In the genomic region with DNA sequence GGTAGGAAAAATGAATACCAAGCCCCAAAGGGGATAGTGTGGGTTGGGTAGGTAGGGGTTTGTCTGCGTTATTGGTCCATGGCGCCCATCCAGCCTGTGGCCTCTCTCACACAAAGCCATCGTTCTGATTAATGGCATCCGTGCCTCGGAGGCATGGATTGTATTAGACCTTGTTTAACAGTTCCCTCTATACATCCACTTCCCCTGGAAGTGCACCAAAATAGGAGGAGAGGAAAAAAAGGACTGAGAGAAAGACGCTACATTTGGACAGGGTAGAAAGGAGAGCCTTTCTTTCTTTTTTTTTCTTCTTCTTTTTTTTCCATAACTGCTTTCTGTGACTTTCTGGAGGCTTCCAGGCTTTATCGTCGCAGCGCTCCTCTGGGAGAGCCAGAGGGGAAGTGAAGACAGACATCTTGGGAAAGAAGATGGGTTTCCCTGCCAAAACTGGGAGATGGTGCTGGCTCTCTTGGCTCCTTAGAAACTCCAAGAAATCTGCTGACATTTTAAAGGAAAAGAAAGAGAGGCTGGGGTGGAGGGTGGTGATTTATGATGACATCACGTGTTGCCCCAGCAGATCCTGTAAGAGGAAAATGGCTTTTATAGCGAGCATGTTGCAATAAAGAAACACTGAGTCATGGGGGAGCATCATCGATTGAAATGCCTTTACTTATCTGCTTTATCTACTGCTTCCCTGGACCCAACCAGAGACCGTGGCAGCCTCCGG, we compare ENCODE assay signal across 10 mouse cellular contexts. TPM values are rescaled to one million over a fixed set of nuclear protein-coding genes. Genes with fewer than 3 reads are reported as not detected.
A peak's percentile ranks its signal among the peaks of the same experiment; 100 is the strongest.
DNase-seq lines count a peak whose midpoint lies in the region; ATAC-seq lines count a peak whose summit lies in the region.
"Had no signal": no experiment of that assay in that cellular context is flagged by ENCODE, and none has a peak within 500 bp of the region (broad histone marks: within the 10 kb centered on the region; RNA-seq: fewer than 3 reads in every experiment).

No protein-coding gene starts in this region.

- peak; percentile 42 for DNase-seq in adrenal gland, postnatal 14 days
- DNase-seq in adrenal gland, adult 18-20 months (ENCODE audit: low spot score in 2 of 2), result no peak
- DNase-seq in neural tube, embryonic 11.5 days (ENCODE audit: low spot score), result peak; percentile 25
- DNase-seq in neural tube, embryonic 10.5 days (ENCODE audit: extremely low spot score, low spot score), result no peak
- no peak for DNase-seq in intestine, embryonic 14.5 days (ENCODE audit: low spot score)
- DNase-seq in skeletal muscle tissue, adult 2 months (ENCODE audit: low read depth, low spot score), result peak; percentile 43
- DNase-seq in thymus, postnatal 4 days, result no peak
- DNase-seq in retina, embryonic 14.5 days (ENCODE audit: low spot score), result no peak

- no peaks in the 10 kb centered on the region for H3K27me3 ChIP-seq in neural tube, embryonic 11.5 days (ENCODE audit: control insufficient read depth, insufficient read depth, low read length)
- no peaks in the 10 kb centered on the region for H3K27me3 ChIP-seq in intestine, embryonic 14.5 days (replicated peaks; ENCODE audit: control insufficient read depth, insufficient read depth, low read length)

- WGBS in neural tube, embryonic 11.5 days, result 70% methylated on average over 14 of the region's 14 CpGs
- 35% methylated on average over 14 of the region's 14 CpGs for WGBS in intestine, embryonic 14.5 days

- H3K27ac ChIP-seq in neural tube, embryonic 11.5 days (ENCODE audit: low read depth, low read length), result no peak overlapping the region
- peak overlapping the region; percentile 47 for H3K27ac ChIP-seq in intestine, embryonic 14.5 days (ENCODE audit: low read depth)
- H3K27ac ChIP-seq: liver, embryonic 14.5 days; neural tube, embryonic 13.5 days had no signal

- no peaks in the 10 kb centered on the region for H3K9me3 ChIP-seq in neural tube, embryonic 11.5 days (ENCODE audit: control insufficient read depth, low read length)
- H3K9me3 ChIP-seq in intestine, embryonic 14.5 days (ENCODE audit: control insufficient read depth, low read length), result no peaks in the 10 kb centered on the region
- H3K9me3 ChIP-seq: neural tube, embryonic 13.5 days had no signal

- no peak overlapping the region for H3K4me3 ChIP-seq in neural tube, embryonic 11.5 days (ENCODE audit: low read depth, low read length)
- H3K4me3 ChIP-seq in intestine, embryonic 14.5 days (ENCODE audit: low read depth, low read length), result no peak overlapping the region
- H3K4me3 ChIP-seq: neural tube, embryonic 13.5 days had no signal

- H3K4me1 ChIP-seq in neural tube, embryonic 11.5 days (ENCODE audit: control insufficient read depth, insufficient read depth, low read length), result 0 out of 2 replicates have a peak, but pooled peaks cover 2% of the 10 kb centered on the region
- peaks cover 53% of the 10 kb centered on the region for H3K4me1 ChIP-seq in intestine, embryonic 14.5 days (replicated peaks; ENCODE audit: control insufficient read depth, insufficient read depth, low read length)

- no peak for ATAC-seq in neural tube, embryonic 11.5 days (ENCODE audit: insufficient read depth, low FRiP score, low TSS enrichment)
- ATAC-seq in intestine, embryonic 14.5 days (replicated peaks; ENCODE audit: low FRiP score, low TSS enrichment, low read depth), result no peak

- H3K9ac ChIP-seq in neural tube, embryonic 11.5 days (ENCODE audit: low read length), result no peak overlapping the region
- no peak overlapping the region for H3K9ac ChIP-seq in intestine, embryonic 14.5 days (ENCODE audit: low read length)
- H3K9ac ChIP-seq: liver, embryonic 14.5 days; neural tube, embryonic 13.5 days had no signal

- H3K36me3 ChIP-seq in neural tube, embryonic 11.5 days (ENCODE audit: control insufficient read depth, insufficient read depth, low read length), result no peaks in the 10 kb centered on the region
- no peaks in the 10 kb centered on the region for H3K36me3 ChIP-seq in intestine, embryonic 14.5 days (ENCODE audit: control insufficient read depth, insufficient read depth, low read length)
- H3K36me3 ChIP-seq: neural tube, embryonic 13.5 days had no signal

- no peak overlapping the region for H3K4me2 ChIP-seq in neural tube, embryonic 11.5 days (ENCODE audit: low read depth)
- no peak overlapping the region for H3K4me2 ChIP-seq in intestine, embryonic 14.5 days (ENCODE audit: low read length)
- H3K4me2 ChIP-seq: neural tube, embryonic 13.5 days had no signal

RNA-seq across cellular contexts. Expression of gene Lrmda, which starts 32.6 kb away (rescaled TPM):
- total RNA-seq in adrenal gland, postnatal 14 days (2021), result 3.8 and 4.2 TPM in 2 replicates
- total RNA-seq in adrenal gland, adult 18-20 months (2021), result 1 to 10 TPM; 6.8 to 9.1 TPM
- polyA plus RNA-seq in neural tube, embryonic 11.5 days (2014; fragmentation: Nextera tagmentation; extraction: Ambion mirVana), result 0.66 TPM in 1 of 2 replicates, not detected in the other
- polyA plus RNA-seq in intestine, embryonic 14.5 days (2014; fragmentation: Nextera tagmentation; extraction: Ambion mirVana), result 0.63 and 0.70 TPM in 2 replicates
- polyA plus RNA-seq: neural tube, embryonic 13.5 days had no signal

Comparison
In these comparisons a context has a peak if more than half of its experiments do, and no peak if none do; other contexts are left out.
1. DNase-seq: peak in adrenal gland, postnatal 14 days (single experiment), neural tube, embryonic 11.5 days (single experiment) and skeletal muscle tissue, adult 2 months (single experiment); none in adrenal gland, adult 18-20 months (0 of 2), neural tube, embryonic 10.5 days (single experiment), intestine, embryonic 14.5 days (single experiment), thymus, postnatal 4 days (single experiment) and retina, embryonic 14.5 days (single experiment).